Mouse (Mus musculus): Measurements from ENCODE around the gene Tspan9. TPM values are rescaled to one million over a fixed set of nuclear protein-coding genes. Genes with fewer than 3 reads are reported as not detected.

Gene Tspan9
- polyA plus RNA-seq, 1 experiment = 29.8 TPM

GRCm38 (mm10) chr6:128021931-128022202 is 121.5 kb downstream of the Tspan9 start:
- Histone ChIP-seq H3K4me1 (ENCODE audit: control insufficient read depth, insufficient read depth, insufficient read length) (peaks cover 2% of the 10 kb centered on the region; the same call in 1 of the 2 replicates), H3K27ac (ENCODE audit: insufficient read depth, low read length) (no peak overlapping the region), H3K36me3 (ENCODE audit: control insufficient read depth, insufficient read depth, low read length) (no peaks in the 10 kb centered on the region), H3K27me3 (ENCODE audit: control insufficient read depth, insufficient read depth, low read length) (no peaks in the 10 kb centered on the region), H3K4me3 (ENCODE audit: extremely low read depth, insufficient read depth, insufficient read length) (no peak overlapping the region)
- WGBS = 88% methylated on average over 5 of the region's 5 CpGs
- TF ChIP-seq POLR2A (IDR thresholded peaks at IDR 0.05; ENCODE audit: low read depth, low read length) (no peak), CTCF (IDR thresholded peaks at IDR 0.05; ENCODE audit: extremely low read depth, insufficient read depth, insufficient read length, insufficient replicate concordance) (no peak)
- DNase-seq (ENCODE audit: low read depth in 1 of 2, low spot score in 2 of 2) = no peak

- H3K36me3 ChIP-seq (ENCODE audit: control insufficient read depth, insufficient read depth, low read length) = no peaks in the 10 kb centered on the region
- TF ChIP-seq CTCF (IDR thresholded peaks at IDR 0.05; ENCODE audit: extremely low read depth, insufficient read depth, insufficient read length, insufficient replicate concordance) (no peak), POLR2A (IDR thresholded peaks at IDR 0.05; ENCODE audit: low read depth, low read length) (no peak)
- no peaks in the 10 kb centered on the region for H3K27me3 ChIP-seq (ENCODE audit: control insufficient read depth, insufficient read depth, low read length)
These were observed 122.1 kb downstream of the Tspan9 start for GRCm38 (mm10) chr6:128021106-128021930.

GRCm38 (mm10) chr6:128020521-128021057 is 122.8 kb downstream of the Tspan9 start:
- Histone ChIP-seq H3K27me3 (ENCODE audit: control insufficient read depth, insufficient read depth, low read length) (no peaks in the 10 kb centered on the region), H3K36me3 (ENCODE audit: control insufficient read depth, insufficient read depth, low read length) (no peaks in the 10 kb centered on the region), H3K4me1 (ENCODE audit: control insufficient read depth, insufficient read depth, insufficient read length) (peaks cover 2% of the 10 kb centered on the region; the same call in 1 of the 2 replicates), H3K4me3 (ENCODE audit: extremely low read depth, insufficient read depth, insufficient read length) (no peak overlapping the region), H3K27ac (ENCODE audit: insufficient read depth, low read length) (no peak overlapping the region)
- 77% methylated on average over 8 of the region's 8 CpGs for WGBS
- DNase-seq (ENCODE audit: low read depth in 1 of 2, low spot score in 2 of 2) = no peak
- no peak for TF ChIP-seq CTCF (IDR thresholded peaks at IDR 0.05; ENCODE audit: extremely low read depth, insufficient read depth, insufficient read length, insufficient replicate concordance)
- no peak for TF ChIP-seq POLR2A (IDR thresholded peaks at IDR 0.05; ENCODE audit: low read depth, low read length)

More at GRCm38 (mm10) chr6:128021106-128021930, 122.1 kb downstream of the Tspan9 start:
- no peak for DNase-seq (ENCODE audit: low read depth in 1 of 2, low spot score in 2 of 2)
- H3K4me3 ChIP-seq (ENCODE audit: extremely low read depth, insufficient read depth, insufficient read length) = no peak overlapping the region
- peaks cover 2% of the 10 kb centered on the region; the same call in 1 of the 2 replicates for H3K4me1 ChIP-seq (ENCODE audit: control insufficient read depth, insufficient read depth, insufficient read length)
- no peak overlapping the region for H3K27ac ChIP-seq (ENCODE audit: insufficient read depth, low read length)
- WGBS = 60% methylated on average over 9 of the region's 10 CpGs

GRCm38 (mm10) chr6:128020053-128020452 is 123.3 kb downstream of the Tspan9 start:
- Histone ChIP-seq H3K4me1 (ENCODE audit: control insufficient read depth, insufficient read depth, insufficient read length) (peaks cover 2% of the 10 kb centered on the region; the same call in 1 of the 2 replicates), H3K27me3 (ENCODE audit: control insufficient read depth, insufficient read depth, low read length) (no peaks in the 10 kb centered on the region), H3K27ac (ENCODE audit: insufficient read depth, low read length) (no peak overlapping the region), H3K4me3 (ENCODE audit: extremely low read depth, insufficient read depth, insufficient read length) (no peak overlapping the region), H3K36me3 (ENCODE audit: control insufficient read depth, insufficient read depth, low read length) (no peaks in the 10 kb centered on the region)
- no peak for DNase-seq (ENCODE audit: low read depth in 1 of 2, low spot score in 2 of 2)
- TF ChIP-seq POLR2A (IDR thresholded peaks at IDR 0.05; ENCODE audit: low read depth, low read length) (no peak), CTCF (IDR thresholded peaks at IDR 0.05; ENCODE audit: extremely low read depth, insufficient read depth, insufficient read length, insufficient replicate concordance) (no peak)
- 93% methylated on average over 4 of the region's 4 CpGs for WGBS

GRCm38 (mm10) chr6:128019119-128019518 is 124.3 kb downstream of the Tspan9 start:
- Histone ChIP-seq H3K27ac (ENCODE audit: insufficient read depth, low read length) (no peak overlapping the region), H3K27me3 (ENCODE audit: control insufficient read depth, insufficient read depth, low read length) (no peaks in the 10 kb centered on the region), H3K36me3 (ENCODE audit: control insufficient read depth, insufficient read depth, low read length) (no peaks in the 10 kb centered on the region), H3K4me3 (ENCODE audit: extremely low read depth, insufficient read depth, insufficient read length) (no peak overlapping the region), H3K4me1 (ENCODE audit: control insufficient read depth, insufficient read depth, insufficient read length) (peaks cover 2% of the 10 kb centered on the region; the same call in 1 of the 2 replicates)
- DNase-seq (ENCODE audit: low read depth in 1 of 2, low spot score in 2 of 2) = no peak
- TF ChIP-seq CTCF (IDR thresholded peaks at IDR 0.05; ENCODE audit: extremely low read depth, insufficient read depth, insufficient read length, insufficient replicate concordance) (no peak), POLR2A (IDR thresholded peaks at IDR 0.05; ENCODE audit: low read depth, low read length) (no peak)
- 93% methylated on average over 7 of the region's 7 CpGs for WGBS

- no peak for DNase-seq (ENCODE audit: low read depth in 1 of 2, low spot score in 2 of 2)
- Histone ChIP-seq H3K27ac (ENCODE audit: insufficient read depth, low read length) (no peak overlapping the region), H3K27me3 (ENCODE audit: control insufficient read depth, insufficient read depth, low read length) (no peaks in the 10 kb centered on the region), H3K4me3 (ENCODE audit: extremely low read depth, insufficient read depth, insufficient read length) (no peak overlapping the region), H3K36me3 (ENCODE audit: control insufficient read depth, insufficient read depth, low read length) (no peaks in the 10 kb centered on the region), H3K4me1 (ENCODE audit: control insufficient read depth, insufficient read depth, insufficient read length) (no peaks in the 10 kb centered on the region)
- WGBS = 87% methylated on average over 7 of the region's 7 CpGs
- TF ChIP-seq CTCF (IDR thresholded peaks at IDR 0.05; ENCODE audit: extremely low read depth, insufficient read depth, insufficient read length, insufficient replicate concordance) (no peak), POLR2A (IDR thresholded peaks at IDR 0.05; ENCODE audit: low read depth, low read length) (no peak)
These were observed 128.1 kb downstream of the Tspan9 start for GRCm38 (mm10) chr6:128015304-128015703.

- peaks cover 8% of the 10 kb centered on the region; the same call in 1 of the 2 replicates for H3K4me1 ChIP-seq (ENCODE audit: control insufficient read depth, insufficient read depth, insufficient read length)
- TF ChIP-seq POLR2A (IDR thresholded peaks at IDR 0.05; ENCODE audit: low read depth, low read length) (no peak), CTCF (IDR thresholded peaks at IDR 0.05; ENCODE audit: extremely low read depth, insufficient read depth, insufficient read length, insufficient replicate concordance) (no peak)
- WGBS = 87% methylated on average over 17 of the region's 17 CpGs
- H3K27me3 ChIP-seq (ENCODE audit: control insufficient read depth, insufficient read depth, low read length) = no peaks in the 10 kb centered on the region
- H3K27ac ChIP-seq (ENCODE audit: insufficient read depth, low read length) = no peak overlapping the region
- H3K4me3 ChIP-seq (ENCODE audit: extremely low read depth, insufficient read depth, insufficient read length) = no peak overlapping the region
- DNase-seq (ENCODE audit: low read depth in 1 of 2, low spot score in 2 of 2) = no peak
- H3K36me3 ChIP-seq (ENCODE audit: control insufficient read depth, insufficient read depth, low read length) = no peaks in the 10 kb centered on the region
These were observed 131.6 kb downstream of the Tspan9 start for GRCm38 (mm10) chr6:128011781-128012180.
